Mouse (Mus musculus) cerebellum, postnatal 25 days (tissue): Measurements from ENCODE around the gene Mybpc3.
A peak's percentile ranks its signal among the peaks of the same experiment; 100 is the strongest.
"Not testable (repeated sequence)": the region's sequence is repeated elsewhere in the genome, so short reads cannot be mapped to it uniquely, and the experiment has no call there.

Source experiments
- DNase-seq, 2 experiments: peaks; one replicate each; pipeline ENCODE4 v3.0.0; 2021; ENCODE audit warnings: mixed read lengths in 2 of 2

Gene Mybpc3

DNA sequence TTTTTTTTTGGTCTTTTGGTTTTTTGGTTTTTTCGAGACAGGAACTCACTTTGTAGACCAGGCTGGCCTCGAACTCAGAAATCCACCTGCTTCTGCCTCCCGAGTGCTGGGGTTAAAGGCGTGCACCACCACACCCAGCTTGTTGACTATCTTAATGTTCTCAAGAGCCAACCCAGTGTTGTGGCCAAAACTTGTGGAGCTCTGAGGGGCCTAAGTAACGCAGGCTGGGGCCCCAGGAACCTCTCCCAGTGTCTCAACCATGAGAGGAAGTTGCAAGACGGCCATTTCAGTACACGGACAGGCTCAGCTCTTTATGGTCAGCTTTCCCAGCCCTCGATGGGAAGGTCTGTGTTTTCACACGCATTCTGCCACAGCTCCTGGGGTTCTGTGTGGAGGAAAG, 29.0 kb upstream of the Mybpc3 start:
- no peak for DNase-seq

GRCm38 (mm10) chr2:91090208-91090607, 27.7 kb upstream of the Mybpc3 start:
- DNase-seq, result no peak

DNA sequence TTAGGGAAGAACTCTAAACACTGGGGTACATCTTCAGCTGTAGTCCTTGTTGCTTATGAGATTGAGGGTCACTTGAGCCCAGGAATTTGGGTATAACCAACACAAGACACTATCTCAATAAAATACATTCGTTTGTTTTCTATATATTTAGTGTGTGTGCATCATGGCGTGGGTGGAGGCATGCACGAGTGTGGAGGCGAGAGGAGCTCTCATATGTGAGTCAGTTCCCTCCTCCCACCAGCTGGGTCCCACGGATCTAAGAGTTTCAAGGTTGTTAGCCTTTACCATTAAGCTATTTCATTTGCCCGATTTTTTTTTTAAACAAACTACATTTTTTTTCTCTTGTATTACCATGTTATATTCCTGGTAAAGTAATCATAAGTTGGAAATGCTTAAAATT, 27.1 kb upstream of the Mybpc3 start:
- no peak for DNase-seq

DNA sequence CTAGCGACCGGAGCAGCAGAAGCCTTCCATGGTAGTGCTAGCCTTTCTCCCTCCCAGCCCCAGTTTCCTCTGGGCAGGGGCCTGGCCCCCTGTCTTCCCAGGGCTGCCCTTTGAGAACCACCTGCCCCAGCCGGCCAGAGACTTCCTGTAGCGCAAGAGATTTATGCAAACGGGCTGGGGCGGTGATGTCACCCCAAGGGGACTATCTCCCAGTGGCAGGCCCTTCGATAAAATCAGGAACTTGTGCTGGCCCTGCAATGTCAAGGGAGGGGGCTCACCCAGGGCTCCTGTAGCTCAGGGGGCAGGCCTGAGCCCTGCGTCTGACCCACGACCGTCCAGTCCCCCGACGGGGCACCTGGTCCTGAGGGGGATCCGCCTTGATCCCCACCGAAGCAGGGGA, 21.4 kb upstream of the Mybpc3 start:
- no peak for DNase-seq

- DNase-seq, result no peak
These were observed 20.9 kb upstream of the Mybpc3 start for GRCm38 (mm10) chr2:91097015-91097414.

DNA sequence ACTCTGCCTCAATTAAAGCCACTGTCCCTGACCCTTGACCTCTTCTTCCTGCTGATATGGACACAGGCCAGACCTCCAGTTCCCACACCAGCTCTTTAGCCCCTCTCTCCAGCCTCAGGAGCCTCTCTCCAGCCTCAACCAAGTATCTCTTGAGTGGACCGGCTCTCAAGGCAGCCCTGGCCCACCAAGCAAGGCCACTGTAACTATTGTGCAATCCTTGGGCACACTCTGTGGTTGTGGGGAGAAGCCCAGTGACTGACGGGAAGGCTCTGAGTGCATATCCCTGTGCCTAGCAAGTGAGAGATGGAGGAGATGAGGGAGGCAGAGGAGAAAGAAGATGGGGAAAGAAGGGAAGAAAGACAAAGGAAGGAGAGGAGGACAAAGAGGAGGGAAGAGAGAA, 19.8 kb upstream of the Mybpc3 start:
- no peak for DNase-seq

GRCm38 (mm10) chr2:91101124-91101740, 16.7 kb upstream of the Mybpc3 start:
- DNase-seq, result peak; percentile 95 to 97

- no peak for DNase-seq
These were observed 9.8 kb upstream of the Mybpc3 start for GRCm38 (mm10) chr2:91108156-91108555.

- no peak for DNase-seq
These were observed 8.7 kb upstream of the Mybpc3 start for GRCm38 (mm10) chr2:91109241-91109640.

GRCm38 (mm10) chr2:91109807-91110385, 8.0 kb upstream of the Mybpc3 start:
- DNase-seq, result no peak

DNA sequence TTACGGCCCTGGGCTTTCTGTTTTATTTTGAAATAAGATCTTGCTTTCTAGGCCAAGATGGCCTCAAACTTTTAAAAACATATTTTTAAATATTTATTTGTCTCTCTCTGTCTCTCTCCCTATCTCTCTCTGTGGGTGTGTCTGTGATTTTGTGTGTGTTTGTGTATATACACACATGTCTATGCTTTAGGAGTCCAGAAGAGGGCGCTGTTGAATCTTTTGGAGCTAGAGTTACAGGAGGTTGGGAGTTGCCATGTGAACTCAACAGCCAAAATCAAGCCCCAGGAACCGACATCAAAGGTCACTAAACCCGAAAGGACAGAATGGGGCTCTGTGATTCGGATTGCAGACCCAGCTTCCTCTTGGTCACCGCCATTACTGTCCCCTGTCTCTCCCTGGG, 7.5 kb upstream of the Mybpc3 start:
- no peak for DNase-seq

- not testable (repeated sequence) for DNase-seq
These were observed 6.1 kb upstream of the Mybpc3 start for GRCm38 (mm10) chr2:91111832-91112231.

GRCm38 (mm10) chr2:91112491-91112890, 5.5 kb upstream of the Mybpc3 start:
- no peak for DNase-seq

DNA sequence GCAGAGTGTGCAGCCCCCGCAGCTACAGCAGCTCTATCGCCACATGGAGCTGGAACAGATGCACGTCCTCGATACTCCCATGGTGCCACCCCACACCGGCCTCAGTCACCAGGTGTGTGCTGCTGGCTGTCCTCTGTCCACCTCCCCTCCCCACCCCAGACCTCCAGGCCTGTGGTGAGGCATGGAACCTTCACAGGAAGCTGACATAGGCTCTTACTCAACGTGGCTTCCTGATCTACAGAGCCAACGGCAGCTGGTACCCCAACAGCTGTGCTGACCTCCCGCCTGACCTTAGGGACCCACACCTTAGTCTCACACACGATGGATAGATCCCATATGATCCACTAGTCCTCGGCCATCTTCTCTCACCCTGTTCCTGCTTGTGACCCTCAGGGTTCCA, 4.6 kb upstream of the Mybpc3 start:
- DNase-seq, result no peak

- DNase-seq, result no peak
These were observed 4.1 kb upstream of the Mybpc3 start for GRCm38 (mm10) chr2:91113852-91114251.

DNA sequence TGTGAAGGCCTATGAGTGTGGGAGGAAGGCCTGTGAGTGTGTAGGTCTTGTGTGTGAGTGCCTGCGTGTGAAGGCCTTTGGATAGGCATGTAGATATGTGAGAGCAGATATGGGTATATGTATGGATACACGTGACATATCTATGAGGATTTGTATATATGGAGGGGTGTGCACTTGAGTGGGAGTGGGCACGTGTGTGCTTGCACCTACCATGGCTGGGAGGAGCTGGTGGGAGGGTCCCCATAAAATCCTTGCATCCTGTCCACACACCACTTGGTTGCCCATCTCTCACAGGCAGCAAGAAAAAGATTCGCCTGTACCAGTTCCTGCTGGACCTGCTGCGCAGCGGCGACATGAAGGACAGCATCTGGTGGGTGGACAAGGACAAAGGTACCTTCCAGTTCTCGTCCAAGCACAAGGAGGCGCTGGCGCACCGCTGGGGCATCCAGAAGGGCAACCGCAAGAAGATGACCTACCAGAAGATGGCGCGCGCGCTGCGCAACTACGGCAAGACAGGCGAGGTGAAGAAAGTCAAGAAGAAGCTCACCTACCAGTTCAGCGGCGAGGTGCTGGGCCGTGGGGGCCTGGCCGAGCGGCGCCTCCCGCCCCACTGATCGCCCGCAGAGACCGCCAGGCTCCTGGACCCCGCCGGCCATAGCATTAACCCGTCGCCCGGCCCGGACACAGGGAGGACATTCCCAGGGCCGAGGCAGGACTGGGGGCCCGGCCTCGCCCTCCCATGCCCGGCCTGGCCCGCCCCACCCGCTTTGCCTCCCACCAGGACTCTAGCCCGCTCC, 3.0 kb upstream of the Mybpc3 start:
- peak; percentile 100 for DNase-seq

DNA sequence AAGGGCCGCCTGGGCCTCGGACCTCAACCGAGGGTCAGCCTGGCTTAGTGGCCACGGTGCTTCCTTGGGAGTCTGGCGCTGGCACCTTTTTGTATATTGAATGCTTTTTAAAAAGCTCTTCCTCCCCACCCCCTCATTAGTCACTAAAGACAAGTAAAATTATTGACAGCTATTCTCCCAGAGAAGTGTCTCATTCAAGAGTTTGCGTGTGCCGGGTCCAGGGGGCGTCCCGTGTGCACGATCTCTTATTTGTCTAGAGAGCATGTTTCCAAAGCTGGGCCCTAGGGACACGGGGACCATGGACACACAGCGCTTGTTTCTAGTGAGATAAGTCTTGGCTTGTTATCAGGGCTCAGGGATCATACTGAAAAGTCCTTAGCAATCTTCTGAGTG, 2.4 kb upstream of the Mybpc3 start:
- DNase-seq, result peak in 1 of 2 experiments; percentile 37

DNA sequence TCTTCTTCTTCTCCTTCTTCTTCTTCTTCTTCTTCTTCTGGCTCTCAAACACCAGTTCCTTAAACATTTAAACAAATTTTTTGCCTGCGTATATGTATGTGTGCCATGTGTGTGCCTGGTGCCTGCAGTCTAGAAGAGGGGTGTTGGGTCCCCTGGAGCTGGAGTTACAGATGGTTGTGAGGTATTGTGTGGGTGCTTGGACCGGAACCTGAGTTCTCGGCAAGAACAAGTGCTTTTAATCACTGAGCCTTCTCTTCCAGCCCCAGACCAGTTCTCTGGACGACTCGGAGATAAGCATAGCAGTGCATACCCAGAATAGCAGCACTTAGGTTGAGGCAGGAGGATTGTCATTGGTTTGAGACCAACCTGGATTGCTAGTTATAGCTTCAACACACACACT, 1.1 kb upstream of the Mybpc3 start:
- no peak for DNase-seq

DNA sequence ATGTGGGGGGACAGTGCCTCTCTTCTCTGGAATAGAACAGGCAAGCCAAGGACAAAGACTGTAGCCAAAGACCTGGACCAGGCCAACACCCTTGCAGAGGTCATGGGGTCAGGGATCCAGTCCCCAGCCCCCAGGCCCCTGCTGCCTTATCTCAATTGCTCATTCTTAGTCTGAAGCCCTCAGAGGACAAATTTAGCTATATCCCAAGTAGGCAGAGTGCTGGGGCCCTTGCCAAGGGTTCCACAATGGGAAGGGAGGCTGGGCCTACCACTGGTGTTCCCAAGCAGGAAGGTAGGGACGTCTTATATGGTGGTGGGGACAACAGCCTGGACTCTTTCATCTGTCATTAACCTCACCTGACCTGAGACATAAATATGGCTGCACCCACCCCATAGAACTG, 703 bp downstream of the Mybpc3 start:
- DNase-seq, result peak; percentile 34 to 69

DNA sequence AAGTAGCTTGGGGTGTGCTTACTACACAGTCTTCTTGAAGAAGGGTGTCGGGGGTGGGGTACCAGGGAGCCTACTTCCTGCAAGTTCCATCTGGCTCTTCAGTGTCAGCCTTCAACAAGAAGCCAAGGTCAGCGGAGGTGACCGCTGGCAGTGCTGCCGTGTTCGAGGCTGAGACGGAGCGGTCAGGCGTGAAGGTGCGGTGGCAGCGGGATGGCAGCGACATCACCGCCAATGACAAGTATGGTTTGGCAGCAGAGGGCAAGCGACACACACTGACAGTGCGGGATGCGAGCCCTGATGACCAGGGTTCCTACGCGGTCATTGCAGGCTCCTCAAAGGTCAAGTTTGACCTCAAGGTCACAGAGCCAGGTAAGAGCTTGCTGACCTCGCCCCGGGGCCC, 1.1 kb downstream of the Mybpc3 start:
- DNase-seq, result peak; percentile 90 to 91

GRCm38 (mm10) chr2:91119551-91119950, 1.6 kb downstream of the Mybpc3 start:
- DNase-seq, result peak; percentile 95 to 97

DNA sequence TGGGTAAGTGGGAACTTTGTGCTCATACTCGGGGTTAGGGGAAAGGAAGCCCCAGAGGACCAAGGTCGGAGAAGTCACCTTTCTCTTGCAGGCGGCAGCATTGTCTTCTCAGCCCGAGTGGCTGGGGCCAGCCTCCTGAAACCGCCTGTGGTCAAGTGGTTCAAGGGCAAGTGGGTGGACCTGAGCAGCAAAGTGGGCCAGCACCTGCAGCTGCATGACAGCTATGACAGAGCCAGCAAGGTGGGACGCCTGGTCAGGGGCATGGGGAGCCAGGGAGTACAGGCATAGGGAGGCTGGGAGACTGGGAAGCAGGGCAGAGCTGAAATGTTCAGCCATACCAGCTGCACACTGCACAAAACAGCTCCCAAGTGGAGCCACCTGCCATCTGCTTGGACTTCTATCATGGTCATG, 2.3 kb downstream of the Mybpc3 start:
- DNase-seq, result peak; percentile 67 to 77

DNA sequence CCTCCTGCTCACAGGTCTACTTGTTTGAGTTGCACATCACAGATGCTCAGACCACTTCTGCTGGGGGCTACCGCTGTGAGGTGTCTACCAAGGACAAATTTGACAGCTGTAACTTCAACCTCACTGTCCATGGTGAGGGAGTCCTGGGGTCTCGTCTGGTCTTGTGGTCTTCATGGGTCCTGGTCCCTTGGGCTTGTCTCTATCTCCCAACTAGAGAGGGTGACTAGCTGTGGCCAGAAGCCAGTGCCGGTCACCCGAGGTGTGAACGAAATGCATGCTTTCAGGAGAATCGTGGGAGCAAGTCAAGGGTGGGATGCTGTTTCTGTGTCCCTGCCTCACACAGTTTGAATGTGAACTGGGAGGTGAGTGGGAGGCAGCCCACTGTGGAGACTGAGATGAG, 3.1 kb downstream of the Mybpc3 start:
- DNase-seq, result peak; percentile 54 to 57

GRCm38 (mm10) chr2:91121497-91121896, 3.6 kb downstream of the Mybpc3 start:
- DNase-seq, result peak; percentile 42 to 57
